Mouse (Mus musculus): ENCODE results near the gene Frrs1l.

Gene Frrs1l

DNA sequence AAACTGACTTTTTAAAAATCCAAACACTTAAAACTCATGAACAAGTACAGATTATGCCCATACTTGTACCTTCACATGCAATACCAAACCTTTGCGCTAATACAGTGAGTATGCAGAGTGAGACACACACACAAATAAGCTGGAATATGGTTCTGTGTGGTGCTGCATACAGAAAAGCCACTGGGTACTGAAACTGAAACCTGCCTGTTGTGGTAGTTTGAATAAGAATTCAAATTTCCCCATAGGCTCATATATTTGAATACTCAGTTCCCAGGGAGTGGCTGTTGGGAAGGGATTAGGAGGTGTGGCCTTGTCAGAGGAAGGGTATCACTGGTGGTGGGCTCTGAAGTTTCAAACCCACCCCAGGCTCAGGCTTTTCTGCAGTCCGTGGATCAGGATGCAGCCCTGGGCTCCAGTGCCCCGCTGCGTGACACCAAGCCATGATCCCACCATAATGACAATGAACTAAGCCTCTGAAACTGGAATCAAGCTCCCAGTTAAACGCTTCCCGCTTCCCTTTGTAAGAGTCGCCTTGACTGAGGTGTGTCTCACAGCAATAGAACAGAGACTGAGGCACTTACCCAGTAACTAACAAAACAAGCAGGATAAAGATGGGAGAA is 77.7 kb downstream of the Frrs1l start:
- DNase-seq (ENCODE audit: low spot score): no peak

DNA sequence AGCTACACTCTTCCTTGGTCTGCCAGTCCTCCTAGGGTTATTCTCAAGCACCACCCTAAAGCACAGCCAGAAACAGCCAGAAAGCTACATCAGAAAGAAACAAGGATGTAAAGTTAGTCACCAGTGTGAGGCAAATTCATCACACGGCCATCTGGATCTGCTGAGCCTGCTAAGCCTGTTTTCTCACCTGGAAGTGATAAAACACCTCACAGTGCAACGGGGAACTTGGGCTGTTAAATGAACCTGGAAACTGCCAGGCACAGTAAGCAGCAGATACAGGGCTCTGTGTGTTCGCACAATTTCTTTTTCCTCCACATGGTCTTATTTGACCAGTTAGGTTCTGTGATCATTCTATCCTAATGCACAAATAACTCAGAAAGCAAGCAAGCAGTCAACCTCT is 80.6 kb downstream of the Frrs1l start:
- no peak for DNase-seq (ENCODE audit: low spot score)

DNA sequence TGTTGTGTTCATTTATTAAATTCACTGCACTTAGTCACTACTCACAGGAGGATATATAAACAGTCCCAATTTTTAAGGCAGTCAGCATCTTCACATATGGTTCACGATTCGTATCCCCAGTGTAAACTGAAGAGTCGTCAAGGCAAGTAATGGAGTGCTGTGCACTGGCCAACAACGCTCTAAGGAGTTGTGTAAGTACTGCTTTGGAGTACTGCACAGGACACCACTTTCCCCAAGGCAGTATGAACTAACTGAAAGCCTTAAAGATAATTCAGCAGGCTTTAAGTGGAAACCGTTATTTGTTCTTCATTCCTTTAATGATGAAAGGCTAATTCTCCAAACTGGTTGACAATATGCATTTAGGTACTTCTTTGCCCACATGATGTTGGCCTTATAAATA is 82.5 kb downstream of the Frrs1l start:
- no peak for DNase-seq (ENCODE audit: low spot score)
